Mouse (Mus musculus) heart, embryonic 14.5 days (tissue): ENCODE measurements at regions not wholly inside any gene's neighbourhood (a gene's known extent, or its start where the extent isn't known, plus 50 kb on each side); places are given as distances from the start of the nearest gene placed in this dataset.

Source experiments
- ATAC-seq: fragments of 200-750 bp; cut with Nextera tagmentation; 2 replicates; pipeline ENCODE4 v1.8.0; 2017; ENCODE audit warnings: low read depth, moderate TSS enrichment; ENCODE audit not compliant: insufficient number of reproducible peaks, insufficient read depth, low FRiP score
- H3K27ac ChIP-seq, 2 experiments: fragments of 200-500 bp in 1 of 2; fragments of 300-500 bp in 1 of 2; sonication (generic) in 1 of 2; replicated peaks in 1 of 2; 2 replicates each; pipeline ENCODE4 v1.5.1; 2012 to 2014; ENCODE audit warnings: low read depth in 2 of 2, low read length in 2 of 2, control low read depth in 1 of 2, mild to moderate bottlenecking in 1 of 2, mixed read lengths in 1 of 2; ENCODE audit not compliant: control insufficient read depth in 1 of 2, insufficient read depth in 1 of 2
- H3K27me3 ChIP-seq: fragments of 300-500 bp; sonication (generic); 2 replicates; pipeline ENCODE4 v1.6.1; 2014; ENCODE audit warnings: mild to moderate bottlenecking, low read length, control low read depth; ENCODE audit not compliant: control insufficient read depth, insufficient read depth
- H3K36me3 ChIP-seq: fragments of 300-500 bp; sonication (generic); 2 replicates; pipeline ENCODE4 v1.6.1; 2014; ENCODE audit warnings: mild to moderate bottlenecking, control low read depth, low read length, mixed read lengths; ENCODE audit not compliant: control insufficient read depth, insufficient read depth
- H3K4me1 ChIP-seq, 2 experiments: fragments of 200-500 bp in 1 of 2; fragments of 300-500 bp in 1 of 2; sonication (generic) in 1 of 2; 2 replicates each; pipeline ENCODE4 v1.6.1; 2012 to 2014; ENCODE audit warnings: low read length in 2 of 2, control low read depth in 1 of 2, mixed read lengths in 1 of 2; ENCODE audit not compliant: control insufficient read depth in 2 of 2, insufficient read depth in 2 of 2
- H3K4me2 ChIP-seq: fragments of 300-500 bp; sonication (generic); 2 replicates; pipeline ENCODE4 v1.6.1; 2014; ENCODE audit warnings: mild to moderate bottlenecking, low read length
- H3K4me3 ChIP-seq, 2 experiments: fragments of 200-500 bp in 1 of 2; fragments of 300-500 bp in 1 of 2; sonication (generic) in 1 of 2; 2 replicates each; pipeline ENCODE4 v1.5.1; 2012 to 2014; ENCODE audit warnings: low read length in 2 of 2, mild to moderate bottlenecking in 2 of 2, control low read depth in 1 of 2, low read depth in 1 of 2, moderate library complexity in 1 of 2; ENCODE audit not compliant: control insufficient read depth in 1 of 2, insufficient read depth in 1 of 2
- H3K9ac ChIP-seq: fragments of 300-500 bp; sonication (generic); 2 replicates; pipeline ENCODE4 v1.6.1; 2014; ENCODE audit warnings: mild to moderate bottlenecking, low read length
- H3K9me3 ChIP-seq: fragments of 300-500 bp; sonication (generic); 2 replicates; pipeline ENCODE4 v1.6.1; 2016; ENCODE audit warnings: low read length, control low read depth; ENCODE audit not compliant: control insufficient read depth
- WGBS: fragments of 180-500 bp; shearing (Covaris S2); extraction: QIAGEN DNeasy Blood & Tissue Kit; methylation state at CpG from one replicate; pipeline ENCODE4 v1.1.7; 2014; 5-methylcytosine and 5-hydroxymethylcytosine counted together

DNA sequence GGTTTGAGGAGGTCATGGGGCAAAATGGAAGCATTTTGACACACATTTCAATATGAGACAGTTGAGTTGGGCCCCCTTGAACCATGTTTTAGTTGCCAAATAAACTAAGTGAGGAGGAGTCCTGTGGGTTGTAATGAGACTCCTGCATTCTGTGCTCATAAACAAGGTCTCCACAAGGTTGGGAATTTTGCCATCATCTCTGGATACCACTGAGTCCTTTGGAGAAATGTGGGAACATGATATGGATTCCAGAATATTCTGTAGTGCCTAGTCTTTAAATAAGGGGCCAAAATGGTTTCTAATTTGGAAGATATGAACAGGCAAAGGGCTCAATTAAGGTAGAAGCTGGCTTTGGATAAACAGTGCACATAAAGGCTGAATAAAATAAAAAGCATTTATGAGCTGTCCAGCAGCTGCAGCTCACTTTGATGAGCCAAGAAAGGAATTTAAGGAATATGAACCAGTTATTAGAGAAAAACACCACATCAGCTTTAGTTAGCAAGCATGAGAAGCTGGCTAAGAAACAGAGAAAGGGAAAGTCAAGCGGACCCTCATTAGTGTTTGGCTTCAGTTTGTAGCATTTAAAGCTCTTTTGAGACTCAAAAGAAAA lies 161.3 kb upstream of the Sstr4 start:
- no peaks in the 10 kb centered on the region for H3K36me3 ChIP-seq
- H3K9me3 ChIP-seq = no peaks in the 10 kb centered on the region
- H3K9ac ChIP-seq = no peak overlapping the region
- no peak overlapping the region for H3K4me2 ChIP-seq
- H3K27me3 ChIP-seq = no peaks in the 10 kb centered on the region
- no peak overlapping the region for H3K27ac ChIP-seq
- 85% methylated on average over 1 of the region's 1 CpGs for WGBS
- H3K4me1 ChIP-seq = no peaks in the 10 kb centered on the region
- no peak for ATAC-seq
- H3K4me3 ChIP-seq = no peak overlapping the region

DNA sequence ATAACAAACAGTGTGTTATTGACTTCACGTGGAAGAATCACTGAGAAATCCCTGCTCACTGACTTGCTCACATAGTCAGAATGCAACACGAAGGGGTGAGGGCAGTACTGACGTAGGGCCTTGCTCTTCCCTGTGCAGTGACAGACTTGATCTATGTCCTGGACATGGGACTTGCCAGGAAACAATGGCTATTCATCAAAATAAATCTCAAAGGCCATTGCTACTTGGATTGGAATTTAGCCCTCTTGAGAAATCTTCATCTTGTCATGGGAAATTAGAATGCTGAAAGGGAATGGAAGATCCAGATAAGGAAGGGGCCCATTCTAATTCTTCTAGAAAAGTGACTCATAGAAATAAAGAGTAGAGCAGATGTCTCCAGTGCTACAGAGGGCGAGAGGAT lies 158.0 kb upstream of the Sstr4 start:
- Histone ChIP-seq H3K4me1 (peaks cover 3 to 5% of the 10 kb centered on the region in 2 experiments; a peak in 2 of 4 replicates), H3K27ac (no peak overlapping the region), H3K4me3 (no peak overlapping the region), H3K9ac (no peak overlapping the region), H3K9me3 (no peaks in the 10 kb centered on the region), H3K4me2 (no peak overlapping the region), H3K36me3 (no peaks in the 10 kb centered on the region), H3K27me3 (no peaks in the 10 kb centered on the region)
- no peak for ATAC-seq
- WGBS = 81% methylated on average over 4 of the region's 4 CpGs

DNA sequence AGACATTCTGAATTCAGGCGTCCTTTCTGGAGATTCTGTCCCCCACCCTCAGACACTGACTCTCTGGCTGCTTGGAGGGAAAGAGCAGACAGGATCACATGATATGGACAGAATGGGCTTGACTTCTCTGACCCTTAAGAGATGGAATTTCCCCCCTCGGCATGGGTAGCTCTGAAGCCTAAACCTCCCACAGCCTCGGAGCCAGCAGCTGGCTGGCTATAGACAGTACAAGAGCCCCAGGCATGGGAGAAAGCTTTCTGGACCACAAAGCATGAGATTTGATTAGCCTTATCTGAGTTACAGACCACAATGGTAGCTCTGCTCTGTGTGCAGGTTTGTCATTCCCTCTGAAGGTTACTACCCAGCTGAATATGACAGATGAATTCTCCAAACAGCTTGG lies 156.1 kb upstream of the Sstr4 start:
- H3K4me1 ChIP-seq = peaks cover 3 to 5% of the 10 kb centered on the region in 2 experiments; a peak in 2 of 4 replicates
- H3K4me2 ChIP-seq = no peak overlapping the region
- no peak overlapping the region for H3K27ac ChIP-seq

DNA sequence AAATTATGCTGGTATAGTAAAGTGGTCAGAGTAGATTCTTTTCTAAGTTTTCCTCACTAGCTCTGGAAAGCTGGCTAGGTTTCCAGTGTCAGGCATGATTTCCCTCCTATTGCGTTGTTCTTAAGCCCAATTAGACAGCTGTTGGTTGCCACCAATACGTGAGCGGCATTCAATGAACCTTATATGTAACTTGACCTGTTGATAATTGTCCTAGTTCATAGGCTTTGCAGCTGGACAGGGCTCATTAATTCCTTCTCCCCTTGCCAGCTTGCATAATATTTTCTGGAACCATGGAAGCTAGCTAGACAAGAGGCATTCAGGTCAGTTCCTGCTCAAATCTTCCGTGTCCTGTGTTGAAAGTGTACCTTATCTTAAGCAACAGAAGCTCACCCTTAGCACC lies 152.9 kb upstream of the Sstr4 start:
- Histone ChIP-seq H3K4me3 (no peak overlapping the region), H3K9ac (no peak overlapping the region), H3K36me3 (no peaks in the 10 kb centered on the region), H3K4me1 (peaks cover 3 to 5% of the 10 kb centered on the region in 2 experiments; a peak in 2 of 4 replicates), H3K4me2 (no peak overlapping the region), H3K9me3 (no peaks in the 10 kb centered on the region), H3K27me3 (no peaks in the 10 kb centered on the region), H3K27ac (no peak overlapping the region)
- 86% methylated on average over 4 of the region's 4 CpGs for WGBS
- no peak for ATAC-seq

More for the DNA sequence above, 156.1 kb upstream of the Sstr4 start:
- Histone ChIP-seq H3K36me3 (no peaks in the 10 kb centered on the region), H3K4me3 (no peak overlapping the region), H3K27me3 (no peaks in the 10 kb centered on the region), H3K9ac (no peak overlapping the region), H3K9me3 (no peaks in the 10 kb centered on the region)
- ATAC-seq = no peak
- 24% methylated on average over 3 of the region's 3 CpGs for WGBS

DNA sequence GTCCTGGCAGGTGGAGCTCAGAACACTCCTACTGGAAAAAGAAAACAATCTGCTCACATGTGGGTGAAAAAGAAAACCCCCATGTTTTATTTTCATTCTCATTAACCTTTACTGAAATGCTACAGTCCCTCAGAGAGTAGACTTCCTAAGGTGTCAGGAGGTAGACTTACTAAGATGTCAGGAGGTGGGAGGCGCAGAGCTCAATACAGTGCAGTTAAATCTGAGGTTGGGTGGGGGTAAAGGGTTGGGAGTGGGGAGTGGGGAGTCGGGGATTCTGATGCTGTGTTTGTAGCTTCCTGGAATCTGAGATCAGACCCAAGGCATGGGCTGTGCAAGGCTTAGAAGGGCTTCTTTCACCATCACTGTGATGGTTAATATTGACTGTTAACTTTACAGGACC lies 149.6 kb upstream of the Sstr4 start:
- Histone ChIP-seq H3K27me3 (no peaks in the 10 kb centered on the region), H3K27ac (no peak overlapping the region), H3K9me3 (no peaks in the 10 kb centered on the region), H3K4me1 (no peaks in the 10 kb centered on the region), H3K4me3 (no peak overlapping the region), H3K4me2 (no peak overlapping the region), H3K36me3 (no peaks in the 10 kb centered on the region), H3K9ac (no peak overlapping the region)
- 72% methylated on average over 2 of the region's 2 CpGs for WGBS
- ATAC-seq = no peak

DNA sequence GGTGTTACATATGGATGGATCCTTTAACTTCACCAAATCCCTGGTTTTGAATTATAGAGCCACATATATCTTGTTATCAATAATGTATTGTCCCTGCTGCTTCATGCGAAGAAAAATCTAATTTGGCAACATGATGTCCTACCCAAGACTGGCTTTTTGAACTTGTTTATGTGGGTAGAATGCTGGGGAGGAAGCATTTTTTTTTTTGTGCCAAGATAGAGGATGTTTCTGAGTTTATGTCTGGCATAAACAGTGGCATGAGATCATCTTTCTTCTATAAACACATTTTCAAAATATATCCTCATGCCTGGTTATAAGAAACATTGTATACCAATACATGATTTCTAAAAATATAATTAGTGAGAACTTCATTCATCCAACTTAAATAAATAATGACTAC lies 144.2 kb upstream of the Sstr4 start:
- Histone ChIP-seq H3K36me3 (no peaks in the 10 kb centered on the region), H3K27ac (no peak overlapping the region), H3K4me3 (no peak overlapping the region), H3K27me3 (no peaks in the 10 kb centered on the region), H3K4me2 (no peak overlapping the region), H3K9me3 (no peaks in the 10 kb centered on the region), H3K4me1 (no peaks in the 10 kb centered on the region), H3K9ac (no peak overlapping the region)
- no peak for ATAC-seq
- 89% methylated on average over 1 of the region's 1 CpGs for WGBS

DNA sequence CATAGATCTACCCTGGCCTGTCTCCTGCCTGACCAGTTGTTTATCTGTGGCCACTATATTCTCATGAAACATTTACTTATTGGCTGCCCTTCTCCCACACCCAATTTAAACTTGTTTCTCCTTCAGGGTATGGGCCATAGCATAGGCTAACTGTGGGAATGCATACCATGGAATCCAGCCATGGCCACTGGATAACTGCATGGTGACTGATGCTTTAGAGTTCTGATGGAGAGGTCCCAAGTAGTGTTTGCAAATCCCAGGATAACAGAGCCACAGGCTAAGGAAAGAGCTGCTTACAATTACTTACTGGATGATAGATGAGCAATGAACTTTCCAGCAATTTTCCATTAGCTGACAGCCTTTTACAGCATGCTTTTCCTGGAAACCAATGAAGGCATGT lies 139.5 kb upstream of the Sstr4 start:
- no peak overlapping the region for H3K27ac ChIP-seq
- no peak overlapping the region for H3K4me2 ChIP-seq
- no peaks in the 10 kb centered on the region for H3K4me1 ChIP-seq
- H3K4me3 ChIP-seq = no peak overlapping the region
- no peaks in the 10 kb centered on the region for H3K27me3 ChIP-seq
- no peak overlapping the region for H3K9ac ChIP-seq
- no peaks in the 10 kb centered on the region for H3K9me3 ChIP-seq
- no peak for ATAC-seq
- H3K36me3 ChIP-seq = no peaks in the 10 kb centered on the region

DNA sequence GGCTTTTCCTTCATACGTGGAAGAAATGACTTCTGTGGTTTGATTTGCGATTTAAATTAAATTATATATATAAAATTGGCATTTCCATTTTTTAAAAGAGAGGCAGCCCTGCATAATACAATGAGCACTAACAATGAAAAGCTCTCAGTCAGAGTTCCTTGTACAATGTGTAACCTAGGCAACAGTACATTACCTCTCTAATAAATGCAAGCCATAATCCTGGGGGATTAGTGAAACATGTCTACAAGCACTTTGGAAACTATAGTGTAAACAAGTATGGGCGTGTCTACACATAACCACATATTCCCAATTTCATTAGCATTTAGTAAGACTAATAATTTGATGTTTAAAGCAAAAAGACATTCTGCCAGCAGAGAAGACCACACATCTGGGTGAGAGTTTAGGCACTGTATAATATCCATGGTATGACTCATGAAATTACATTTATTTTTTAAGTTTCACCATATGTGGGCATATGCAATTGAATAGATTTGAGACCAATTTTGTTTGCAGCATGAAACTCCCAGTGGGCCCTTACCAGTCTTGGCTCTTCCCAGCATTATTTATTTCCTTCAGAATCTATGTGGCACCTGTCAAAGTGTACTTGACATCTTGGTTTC lies 130.9 kb upstream of the Sstr4 start:
- H3K9ac ChIP-seq = no peak overlapping the region
- no peaks in the 10 kb centered on the region for H3K9me3 ChIP-seq
- no peaks in the 10 kb centered on the region for H3K4me1 ChIP-seq
- H3K4me3 ChIP-seq = no peak overlapping the region
- H3K27me3 ChIP-seq = no peaks in the 10 kb centered on the region
- no peak overlapping the region for H3K27ac ChIP-seq
- whole genome bisulfite sequencing = 73% methylated on average over 3 of the region's 3 CpGs
- no peak overlapping the region for H3K4me2 ChIP-seq
- H3K36me3 ChIP-seq = no peaks in the 10 kb centered on the region
- no peak for ATAC-seq
